Mouse (Mus musculus): ENCODE data around the gene Reps2. TPM values are rescaled to one million over a fixed set of nuclear protein-coding genes. Genes with fewer than 3 reads are reported as not detected.

Gene Reps2
- polyA plus RNA-seq, 1 experiment from 2014 or later, result 0.90 TPM

GRCm38 (mm10) chrX:162641764-162642163 lies 1.7 kb downstream of the Reps2 start:
- H3K36me3 ChIP-seq (replicated peaks; ENCODE audit: insufficient read depth, low read length), result no peaks in the 10 kb centered on the region
- DNase-seq (no peak), ATAC-seq (no peak)
- TF ChIP-seq CTCF (IDR thresholded peaks at IDR 0.05; ENCODE audit: low read depth) (no peak), EP300 (IDR thresholded peaks at IDR 0.05; ENCODE audit: low read depth) (peak; percentile 64)
- H3K9ac ChIP-seq (replicated peaks), result no peak overlapping the region
- 0 out of 2 replicates have a peak, but pooled peaks cover 4% of the 10 kb centered on the region for H3K27me3 ChIP-seq (ENCODE audit: insufficient read depth, low read length)
- no peak overlapping the region for H3K4me3 ChIP-seq (ENCODE audit: low read depth, low read length)
- no peak overlapping the region for H3K27ac ChIP-seq (ENCODE audit: low read depth)
- peak overlapping the region; percentile 79 for H3K4me2 ChIP-seq (ENCODE audit: low read depth, low read length)
- H3K4me1 ChIP-seq (ENCODE audit: insufficient read depth), result no peaks in the 10 kb centered on the region
- 44% methylated on average over 4 of the region's 4 CpGs for WGBS (ENCODE audit: insufficient replicate concordance)
- H3K9me3 ChIP-seq (ENCODE audit: low read length), result no peaks in the 10 kb centered on the region

GRCm38 (mm10) chrX:162635159-162635558 lies 8.3 kb downstream of the Reps2 start:
- Histone ChIP-seq H3K4me3 (ENCODE audit: low read depth, low read length) (no peak overlapping the region), H3K4me2 (ENCODE audit: low read depth, low read length) (no peak overlapping the region), H3K4me1 (ENCODE audit: insufficient read depth) (no peaks in the 10 kb centered on the region), H3K36me3 (replicated peaks; ENCODE audit: insufficient read depth, low read length) (no peaks in the 10 kb centered on the region), H3K9me3 (ENCODE audit: low read length) (no peaks in the 10 kb centered on the region), H3K27ac (ENCODE audit: low read depth) (no peak overlapping the region), H3K27me3 (ENCODE audit: insufficient read depth, low read length) (no peaks in the 10 kb centered on the region), H3K9ac (replicated peaks) (no peak overlapping the region)
- ATAC-seq (no peak), DNase-seq (no peak)
- TF ChIP-seq EP300 (IDR thresholded peaks at IDR 0.05; ENCODE audit: low read depth) (no peak), CTCF (IDR thresholded peaks at IDR 0.05; ENCODE audit: low read depth) (no peak)
- 37% methylated on average over 2 of the region's 2 CpGs for WGBS (ENCODE audit: insufficient replicate concordance)

GRCm38 (mm10) chrX:162622091-162622437 lies 21.4 kb downstream of the Reps2 start:
- H3K27ac ChIP-seq (ENCODE audit: low read depth), result no peak overlapping the region
- DNase-seq (no peak), ATAC-seq (no peak)
- no peaks in the 10 kb centered on the region for H3K27me3 ChIP-seq (ENCODE audit: insufficient read depth, low read length)
- 73% methylated on average over 1 of the region's 1 CpGs for WGBS (ENCODE audit: insufficient replicate concordance)
- H3K4me2 ChIP-seq (ENCODE audit: low read depth, low read length), result no peak overlapping the region
- no peak overlapping the region for H3K9ac ChIP-seq (replicated peaks)
- no peak overlapping the region for H3K4me3 ChIP-seq (ENCODE audit: low read depth, low read length)
- H3K36me3 ChIP-seq (replicated peaks; ENCODE audit: insufficient read depth, low read length), result no peaks in the 10 kb centered on the region
- H3K9me3 ChIP-seq (ENCODE audit: low read length), result no peaks in the 10 kb centered on the region
- TF ChIP-seq EP300 (IDR thresholded peaks at IDR 0.05; ENCODE audit: low read depth) (no peak), CTCF (IDR thresholded peaks at IDR 0.05; ENCODE audit: low read depth) (no peak)
- H3K4me1 ChIP-seq (ENCODE audit: insufficient read depth), result no peaks in the 10 kb centered on the region

GRCm38 (mm10) chrX:162621194-162622090 lies 22.0 kb downstream of the Reps2 start:
- Histone ChIP-seq H3K4me2 (ENCODE audit: low read depth, low read length) (no peak overlapping the region), H3K9ac (replicated peaks) (no peak overlapping the region), H3K27me3 (ENCODE audit: insufficient read depth, low read length) (no peaks in the 10 kb centered on the region), H3K9me3 (ENCODE audit: low read length) (no peaks in the 10 kb centered on the region), H3K36me3 (replicated peaks; ENCODE audit: insufficient read depth, low read length) (no peaks in the 10 kb centered on the region), H3K27ac (ENCODE audit: low read depth) (no peak overlapping the region), H3K4me1 (ENCODE audit: insufficient read depth) (no peaks in the 10 kb centered on the region), H3K4me3 (ENCODE audit: low read depth, low read length) (no peak overlapping the region)
- no peak for DNase-seq
- 77% methylated on average over 5 of the region's 5 CpGs for WGBS (ENCODE audit: insufficient replicate concordance)
- TF ChIP-seq CTCF (IDR thresholded peaks at IDR 0.05; ENCODE audit: low read depth) (no peak), EP300 (IDR thresholded peaks at IDR 0.05; ENCODE audit: low read depth) (no peak)
- no peak for ATAC-seq

- DNase-seq, result no peak
- H3K4me1 ChIP-seq (ENCODE audit: insufficient read depth), result no peaks in the 10 kb centered on the region
- no peak for ATAC-seq
- no peak overlapping the region for H3K4me2 ChIP-seq (ENCODE audit: low read depth, low read length)
- 63% methylated on average over 2 of the region's 2 CpGs for WGBS (ENCODE audit: insufficient replicate concordance)
- no peak overlapping the region for H3K27ac ChIP-seq (ENCODE audit: low read depth)
- H3K27me3 ChIP-seq (ENCODE audit: insufficient read depth, low read length), result no peaks in the 10 kb centered on the region
- no peaks in the 10 kb centered on the region for H3K36me3 ChIP-seq (replicated peaks; ENCODE audit: insufficient read depth, low read length)
- no peaks in the 10 kb centered on the region for H3K9me3 ChIP-seq (ENCODE audit: low read length)
- TF ChIP-seq EP300 (IDR thresholded peaks at IDR 0.05; ENCODE audit: low read depth) (no peak), CTCF (IDR thresholded peaks at IDR 0.05; ENCODE audit: low read depth) (no peak)
- H3K9ac ChIP-seq (replicated peaks), result no peak overlapping the region
- no peak overlapping the region for H3K4me3 ChIP-seq (ENCODE audit: low read depth, low read length)
Observed at GRCm38 (mm10) chrX:162619705-162620104, 23.7 kb downstream of the Reps2 start.

- Histone ChIP-seq H3K9ac (replicated peaks) (no peak overlapping the region), H3K4me2 (ENCODE audit: low read depth, low read length) (no peak overlapping the region), H3K4me3 (ENCODE audit: low read depth, low read length) (no peak overlapping the region), H3K9me3 (ENCODE audit: low read length) (no peaks in the 10 kb centered on the region), H3K36me3 (replicated peaks; ENCODE audit: insufficient read depth, low read length) (no peaks in the 10 kb centered on the region), H3K27ac (ENCODE audit: low read depth) (no peak overlapping the region), H3K27me3 (ENCODE audit: insufficient read depth, low read length) (no peaks in the 10 kb centered on the region), H3K4me1 (ENCODE audit: insufficient read depth) (no peaks in the 10 kb centered on the region)
- DNase-seq, result no peak
- ATAC-seq, result no peak
- 90% methylated on average over 3 of the region's 3 CpGs for WGBS (ENCODE audit: insufficient replicate concordance)
- TF ChIP-seq CTCF (IDR thresholded peaks at IDR 0.05; ENCODE audit: low read depth) (no peak), EP300 (IDR thresholded peaks at IDR 0.05; ENCODE audit: low read depth) (no peak)
Observed at GRCm38 (mm10) chrX:162618547-162618946, 24.9 kb downstream of the Reps2 start.
